Mouse (Mus musculus) left cerebral cortex, postnatal 10 days (tissue): ENCODE measurements at regions not wholly inside any gene's neighbourhood (a gene's known extent, or its start where the extent isn't known, plus 50 kb on each side); places are given as distances from the start of the nearest gene placed in this dataset.
"Not testable (repeated sequence)": the region's sequence is repeated elsewhere in the genome, so short reads cannot be mapped to it uniquely, and the experiment has no call there.

Source experiments
- DNase-seq, 2 experiments: peaks; one replicate each; pipeline ENCODE4 v3.0.0; 2021 to 2022; ENCODE audit warnings: low spot score in 2 of 2, mixed read lengths in 1 of 2; ENCODE audit errors: extremely low spot score in 1 of 2
- intact Hi-C: fragments of 180-260 bp; cut with DNase I; formaldehyde crosslinking; loops from one replicate; pipeline ENCODE4 v1.15.1; 2025

- intact Hi-C loops, result loop anchor here (10.0 kb wide), 1 partner anchor 97 kb away; no protein-coding TSS in a partner anchor
- not testable (repeated sequence) for DNase-seq
These were observed 51.2 kb upstream of the Cldn34a start for GRCm38 (mm10) chrX:152511922-152512321.

- intact Hi-C loops, DNase-seq: not testable (repeated sequence)
These were observed 57.7 kb upstream of the Cldn34a start for GRCm38 (mm10) chrX:152505405-152505804.

GRCm38 (mm10) chrX:152499371-152499957, 63.7 kb upstream of the Cldn34a start:
- intact Hi-C loops, DNase-seq: not testable (repeated sequence)

DNA sequence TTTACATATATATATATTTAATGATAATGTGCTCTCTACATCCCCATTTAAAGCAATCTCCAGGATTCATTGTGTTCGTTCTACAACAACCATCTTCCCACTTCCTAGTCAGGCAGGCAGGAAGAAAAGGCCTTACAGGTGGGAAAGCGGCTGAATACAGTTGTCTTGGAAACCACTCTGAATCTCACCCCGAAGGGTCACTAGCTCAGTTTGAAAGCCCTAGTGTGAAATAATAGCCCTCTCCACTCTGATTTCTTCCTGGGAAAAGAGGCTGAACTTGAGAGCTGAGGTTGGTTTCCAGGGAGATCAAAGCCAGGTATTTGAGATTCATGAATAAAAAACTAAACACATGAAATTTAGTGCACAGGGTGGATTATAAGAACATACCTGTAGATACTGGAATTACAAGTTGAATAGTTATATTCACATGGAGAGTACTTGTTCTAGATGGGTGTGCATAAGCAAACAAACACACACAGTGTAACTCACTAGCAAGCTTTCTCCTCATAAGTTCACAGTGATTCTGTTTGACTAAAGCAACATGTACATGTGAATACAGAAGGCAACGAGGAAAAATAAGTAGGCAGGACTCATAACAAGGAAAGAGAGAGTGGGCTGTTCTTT, 91.6 kb upstream of the Cldn34a start:
- DNase-seq, result no peak
- intact Hi-C loops, result no loop called here

GRCm38 (mm10) chrX:152424432-152424958, 56.0 kb upstream of the Gpr173 start:
- DNase-seq, intact Hi-C loops: not testable (repeated sequence)

DNA sequence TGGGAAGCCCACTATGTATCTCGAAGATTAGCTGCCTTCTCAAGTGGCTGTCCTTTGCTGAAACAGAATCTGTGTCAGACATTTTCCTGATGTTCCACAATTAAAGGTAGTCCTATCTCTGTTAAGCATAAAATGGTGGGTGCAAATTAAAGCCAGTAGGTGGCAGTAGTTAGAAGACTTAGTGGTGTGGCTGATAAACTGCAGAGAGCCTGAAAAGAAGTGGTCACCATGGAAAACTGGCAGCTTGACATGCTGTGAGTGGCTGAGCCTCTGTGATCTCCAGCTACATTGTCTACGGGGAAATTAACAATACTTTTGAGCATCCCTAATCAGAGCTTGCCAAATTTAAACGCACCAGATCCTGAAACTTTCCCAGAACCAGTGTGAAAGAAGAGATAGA, 50.0 kb upstream of the Gpr173 start:
- intact Hi-C loops, result loop anchor here (10.0 kb wide), 1 partner anchor 96 kb away; no protein-coding TSS in a partner anchor
- not testable (repeated sequence) for DNase-seq
